Mouse (Mus musculus) neural tube, embryonic 14.5 days (tissue): ENCODE data around the gene Gm20388. TPM values are rescaled to one million over a fixed set of nuclear protein-coding genes. Genes with fewer than 3 reads are reported as not detected.
A peak's percentile ranks its signal among the peaks of the same experiment; 100 is the strongest.

ENCODE experiments used
- ATAC-seq: fragments of 200-750 bp; cut with Nextera tagmentation; 2 replicates; pipeline ENCODE4 v1.8.0; 2017; ENCODE audit warnings: low read depth, mild to moderate bottlenecking, moderate TSS enrichment, moderate library complexity
- H3K27ac ChIP-seq: fragments of 300-500 bp; sonication (generic); 2 replicates; pipeline ENCODE4 v1.5.1; 2014; ENCODE audit warnings: low read depth, mild to moderate bottlenecking, control low read depth, low read length, moderate library complexity, mixed read lengths
- H3K27me3 ChIP-seq: fragments of 300-500 bp; sonication (generic); 2 replicates; pipeline ENCODE4 v1.6.1; 2014; ENCODE audit warnings: low read length; ENCODE audit not compliant: control insufficient read depth, insufficient read depth
- H3K36me3 ChIP-seq: fragments of 300-500 bp; sonication (generic); 2 replicates; pipeline ENCODE4 v1.6.1; 2014; ENCODE audit warnings: low read length, mixed read lengths; ENCODE audit not compliant: control insufficient read depth, insufficient read depth
- H3K4me1 ChIP-seq: fragments of 300-500 bp; sonication (generic); 2 replicates; pipeline ENCODE4 v1.6.1; 2014; ENCODE audit warnings: low read length; ENCODE audit not compliant: control insufficient read depth, insufficient read depth
- H3K4me2 ChIP-seq: fragments of 300-500 bp; sonication (generic); 2 replicates; pipeline ENCODE4 v1.6.1; 2014; ENCODE audit warnings: mild to moderate bottlenecking, low read depth, low read length, control low read depth
- H3K4me3 ChIP-seq: fragments of 300-500 bp; sonication (generic); 2 replicates; pipeline ENCODE4 v1.5.1; 2014; ENCODE audit warnings: low read depth, low read length, control low read depth, mixed read lengths
- H3K9ac ChIP-seq: fragments of 300-500 bp; sonication (generic); replicated peaks from 2 replicates; pipeline ENCODE4 v1.6.1; 2014; ENCODE audit warnings: low read depth, mild to moderate bottlenecking, control low read depth, low read length, mixed read lengths
- H3K9me3 ChIP-seq: fragments of 300-500 bp; sonication (generic); 2 replicates; pipeline ENCODE4 v1.6.1; 2016; ENCODE audit warnings: low read length; ENCODE audit not compliant: control insufficient read depth
- WGBS: fragments of 180-500 bp; shearing (Covaris S2); extraction: QIAGEN DNeasy Blood & Tissue Kit; methylation state at CpG from one replicate; pipeline ENCODE4 v1.1.7; 2014; 5-methylcytosine and 5-hydroxymethylcytosine counted together
- polyA plus RNA-seq: library from polyadenylated mRNA; unstranded; fragments of >200 nt; fragmentation: Nextera tagmentation; extraction: Ambion mirVana; gene quantifications from 2 replicates; pipeline ENCODE4 v1.2.1, GENCODE M21; 2014

Gene Gm20388
- polyA plus RNA-seq, 1 experiment from 2014 or later, result 10.3 TPM

DNA sequence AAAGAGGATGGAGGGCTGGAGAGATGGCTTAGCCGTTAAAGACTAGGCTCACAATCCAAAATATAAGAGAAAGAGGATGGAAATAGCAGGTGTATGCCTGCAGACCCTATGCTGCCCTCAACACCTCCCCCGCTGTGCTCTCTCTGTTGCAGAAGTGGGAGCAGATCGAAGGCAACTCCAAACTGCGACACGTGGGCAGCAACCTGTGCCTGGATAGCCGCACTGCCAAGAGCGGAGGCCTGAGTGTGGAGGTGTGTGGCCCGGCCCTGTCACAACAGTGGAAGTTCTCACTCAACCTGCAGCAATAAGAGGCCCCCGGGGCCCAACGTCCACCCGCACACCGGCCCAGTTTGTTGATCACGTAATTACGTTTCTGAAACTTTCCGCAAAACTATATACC is 4432.5 kb downstream of the Gm20388 start:
- Histone ChIP-seq H3K4me2 (no peak overlapping the region), H3K9ac (no peak overlapping the region), H3K9me3 (no peaks in the 10 kb centered on the region), H3K4me3 (no peak overlapping the region), H3K27ac (no peak overlapping the region), H3K4me1 (peaks cover 7% of the 10 kb centered on the region; the same call in 1 of the 2 replicates), H3K36me3 (peaks cover 50% of the 10 kb centered on the region), H3K27me3 (no peaks in the 10 kb centered on the region)
- 94% methylated on average over 15 of the region's 15 CpGs for WGBS
- ATAC-seq, result no peak

DNA sequence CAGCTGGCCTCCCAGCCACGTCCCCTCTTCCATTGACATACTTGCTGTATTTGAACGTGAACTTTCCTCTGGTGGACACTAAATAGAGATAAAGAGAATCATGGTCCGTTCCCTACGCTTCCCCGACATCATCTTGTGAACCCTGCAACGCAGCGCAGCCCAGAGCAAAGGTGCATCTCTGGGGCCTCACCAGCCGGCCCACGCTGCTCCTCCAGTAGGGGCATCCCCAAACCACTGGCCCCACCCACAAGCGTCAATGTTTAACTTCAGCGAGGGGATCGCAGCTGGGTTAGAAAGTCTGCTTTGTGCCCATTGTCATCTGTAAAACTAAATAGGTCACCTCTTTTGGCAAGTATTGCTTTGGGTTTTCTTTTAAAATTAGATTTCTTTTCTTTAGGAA is 4433.4 kb downstream of the Gm20388 start:
- ATAC-seq, result no peak
- 86% methylated on average over 12 of the region's 12 CpGs for WGBS
- no peaks in the 10 kb centered on the region for H3K9me3 ChIP-seq
- H3K9ac ChIP-seq, result no peak overlapping the region
- H3K27ac ChIP-seq, result no peak overlapping the region
- H3K27me3 ChIP-seq, result no peaks in the 10 kb centered on the region
- peaks cover 7% of the 10 kb centered on the region; the same call in 1 of the 2 replicates for H3K4me1 ChIP-seq
- no peak overlapping the region for H3K4me3 ChIP-seq
- H3K36me3 ChIP-seq, result peaks cover 41% of the 10 kb centered on the region
- H3K4me2 ChIP-seq, result no peak overlapping the region

DNA sequence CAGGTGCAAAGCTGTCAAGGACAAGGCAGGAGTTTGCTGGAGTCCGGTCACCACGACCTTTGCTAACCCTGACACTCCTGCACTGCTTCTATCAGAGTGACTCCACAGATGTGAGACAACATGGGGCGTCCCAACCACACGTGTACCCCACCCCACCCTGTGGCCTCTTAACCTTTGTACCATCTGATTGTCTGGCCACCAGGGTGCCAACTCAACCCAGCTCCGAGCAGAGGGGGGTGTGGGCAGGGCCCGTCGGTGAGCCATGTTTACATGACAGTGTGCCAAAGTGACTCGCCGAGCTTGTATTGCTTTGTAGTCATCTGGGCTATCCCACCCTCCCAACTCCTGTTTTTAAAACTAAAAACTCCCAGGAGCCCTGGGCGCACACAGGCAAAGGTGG is 4434.5 kb downstream of the Gm20388 start:
- Histone ChIP-seq H3K4me1 (peaks cover 2% of the 10 kb centered on the region; the same call in 1 of the 2 replicates), H3K4me3 (no peak overlapping the region), H3K27ac (no peak overlapping the region), H3K4me2 (no peak overlapping the region), H3K9me3 (no peaks in the 10 kb centered on the region), H3K27me3 (no peaks in the 10 kb centered on the region), H3K9ac (no peak overlapping the region), H3K36me3 (peaks cover 38% of the 10 kb centered on the region)
- WGBS, result 81% methylated on average over 10 of the region's 10 CpGs
- no peak for ATAC-seq

DNA sequence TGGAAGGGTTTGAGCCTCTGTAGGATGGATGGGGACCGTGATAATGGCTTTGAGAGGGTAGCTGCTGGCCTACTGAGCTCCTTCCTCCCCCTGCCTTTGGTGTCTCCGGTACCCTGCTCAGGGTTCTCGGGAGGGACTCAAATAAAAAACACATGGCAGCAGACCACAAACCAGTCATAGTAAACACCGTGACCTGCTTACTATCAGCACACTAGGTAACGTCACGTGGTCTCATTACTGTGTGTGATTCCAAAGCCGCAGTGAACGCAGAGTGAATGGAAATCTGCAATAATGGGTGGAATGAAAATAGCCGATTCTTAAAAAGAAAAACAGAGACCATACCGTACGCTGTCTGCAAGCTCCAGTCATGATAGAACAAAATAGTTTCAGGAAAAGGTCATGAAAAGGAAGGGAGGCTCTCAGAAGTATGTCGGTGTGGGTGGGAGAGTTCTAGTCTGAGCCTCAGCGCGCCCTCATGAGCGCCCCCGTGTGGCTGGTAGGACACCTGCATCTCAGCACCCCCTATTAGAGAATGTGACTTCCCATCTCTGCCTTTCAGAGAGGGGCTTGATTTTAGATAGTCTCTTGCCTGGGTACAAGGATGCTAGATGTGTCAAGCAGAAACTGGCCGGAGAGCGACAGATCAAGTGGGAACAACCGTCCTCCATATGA is 4436.3 kb downstream of the Gm20388 start:
- 49% methylated on average over 19 of the region's 19 CpGs for WGBS
- peak; percentile 64; the same call in 1 of the 2 replicates for ATAC-seq

DNA sequence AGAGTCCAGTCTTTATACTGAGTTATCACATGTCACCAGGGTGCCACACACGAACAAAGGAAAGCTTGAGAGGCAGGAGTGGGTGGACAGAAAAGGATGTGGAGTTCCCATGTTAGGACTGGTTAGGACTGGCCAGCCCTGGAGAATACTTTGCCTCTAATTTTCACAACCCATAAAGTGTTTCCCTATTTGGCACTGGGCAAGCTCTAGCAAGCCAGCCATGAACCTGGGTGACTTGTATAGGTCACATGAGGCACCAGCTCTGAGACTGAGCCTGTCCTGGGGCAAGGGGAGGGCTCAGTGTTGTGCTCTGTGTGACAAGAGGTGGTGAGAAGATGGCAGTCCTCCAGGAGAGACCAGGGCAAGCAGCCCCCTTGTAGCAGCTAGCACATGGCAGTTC is 4437.4 kb downstream of the Gm20388 start:
- 48% methylated on average over 1 of the region's 1 CpGs for WGBS
- Histone ChIP-seq H3K27ac (no peak overlapping the region), H3K4me2 (no peak overlapping the region), H3K4me3 (no peak overlapping the region), H3K27me3 (no peaks in the 10 kb centered on the region), H3K9me3 (no peaks in the 10 kb centered on the region), H3K36me3 (peaks cover 19% of the 10 kb centered on the region; the same call in 1 of the 2 replicates), H3K9ac (no peak overlapping the region), H3K4me1 (no peaks in the 10 kb centered on the region)
- ATAC-seq, result no peak

More for the DNA sequence above, 4436.3 kb downstream of the Gm20388 start:
- Histone ChIP-seq H3K36me3 (peaks cover 23% of the 10 kb centered on the region; the same call in 1 of the 2 replicates), H3K4me3 (no peak overlapping the region), H3K9ac (no peak overlapping the region), H3K27me3 (no peaks in the 10 kb centered on the region), H3K4me2 (no peak overlapping the region), H3K4me1 (no peaks in the 10 kb centered on the region), H3K9me3 (no peaks in the 10 kb centered on the region), H3K27ac (no peak overlapping the region)

DNA sequence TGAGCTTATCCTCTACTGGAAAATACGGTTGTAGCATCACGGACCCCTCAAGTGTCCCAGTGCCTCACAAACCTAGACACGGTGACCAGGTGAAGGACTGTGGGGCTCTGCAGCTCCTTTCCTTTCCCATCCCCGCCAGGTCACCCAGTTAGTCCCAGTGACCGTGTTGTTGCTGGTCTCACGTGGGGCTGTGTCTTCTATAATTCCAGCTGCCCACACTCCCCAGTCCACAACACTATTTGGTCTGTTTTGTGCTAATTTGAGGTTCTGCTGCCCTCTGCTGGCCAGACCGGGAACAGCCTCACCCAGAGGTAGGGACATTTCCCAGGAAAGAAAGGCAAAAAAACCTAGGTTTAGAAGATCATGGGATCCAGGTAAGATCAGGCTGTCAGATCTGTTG is 4439.0 kb downstream of the Gm20388 start:
- peak; percentile 61; the same call in 1 of the 2 replicates for ATAC-seq
- Histone ChIP-seq H3K4me1 (no peaks in the 10 kb centered on the region), H3K36me3 (0 out of 2 replicates have a peak, but pooled peaks cover 3% of the 10 kb centered on the region), H3K9me3 (no peaks in the 10 kb centered on the region), H3K27me3 (no peaks in the 10 kb centered on the region), H3K9ac (no peak overlapping the region), H3K4me3 (no peak overlapping the region), H3K27ac (no peak overlapping the region), H3K4me2 (no peak overlapping the region)
- 42% methylated on average over 7 of the region's 7 CpGs for WGBS

DNA sequence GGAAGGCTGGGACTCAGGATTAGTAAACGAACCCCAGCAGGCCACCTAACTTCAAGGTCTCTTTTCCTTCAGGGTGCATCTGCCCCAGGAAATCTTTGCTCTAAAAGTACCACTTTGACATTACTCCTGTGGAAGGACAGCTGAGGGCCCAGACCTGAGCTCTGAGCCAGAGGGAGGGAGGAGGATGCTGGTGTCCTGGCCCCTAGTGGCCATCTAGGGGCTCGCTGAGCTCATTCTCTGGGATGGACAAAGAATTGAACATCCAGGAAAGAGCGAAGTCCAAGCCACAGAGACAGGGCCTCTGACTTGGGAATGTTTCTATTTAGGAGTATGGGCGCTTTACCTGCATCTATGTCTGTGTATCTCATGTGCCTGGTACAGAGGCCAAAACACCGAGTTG is 4441.0 kb downstream of the Gm20388 start:
- H3K27me3 ChIP-seq, result no peaks in the 10 kb centered on the region
- WGBS, result 64% methylated on average over 5 of the region's 5 CpGs
- ATAC-seq, result no peak
- no peaks in the 10 kb centered on the region for H3K36me3 ChIP-seq
- no peak overlapping the region for H3K9ac ChIP-seq
- no peaks in the 10 kb centered on the region for H3K9me3 ChIP-seq
- no peak overlapping the region for H3K27ac ChIP-seq
- H3K4me1 ChIP-seq, result no peaks in the 10 kb centered on the region
- H3K4me3 ChIP-seq, result no peak overlapping the region
- no peak overlapping the region for H3K4me2 ChIP-seq

DNA sequence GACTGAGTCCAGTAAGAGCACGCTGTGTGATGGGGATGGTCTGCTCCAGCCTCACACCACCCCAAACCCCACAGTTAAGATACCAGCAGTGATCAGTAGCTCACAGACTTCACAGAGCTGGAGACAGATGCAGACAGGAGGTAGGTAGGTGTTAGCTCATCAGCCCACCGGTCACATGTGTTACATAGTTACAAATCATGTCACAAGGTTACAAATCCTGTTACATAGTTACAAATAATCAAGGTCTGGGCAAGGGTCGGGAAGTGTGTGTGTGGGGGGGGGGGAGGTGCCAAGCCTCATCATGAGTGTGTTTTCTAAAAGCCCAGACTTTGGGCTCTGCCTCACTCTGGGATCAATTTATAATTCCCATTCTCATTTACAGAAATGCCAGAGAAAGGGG is 4450.3 kb downstream of the Gm20388 start:
- no peaks in the 10 kb centered on the region for H3K4me1 ChIP-seq
- no peak overlapping the region for H3K4me2 ChIP-seq
- no peaks in the 10 kb centered on the region for H3K36me3 ChIP-seq
- no peak overlapping the region for H3K4me3 ChIP-seq
- no peak overlapping the region for H3K27ac ChIP-seq
- no peak for ATAC-seq
- H3K9me3 ChIP-seq, result no peaks in the 10 kb centered on the region
- H3K9ac ChIP-seq, result no peak overlapping the region
- H3K27me3 ChIP-seq, result no peaks in the 10 kb centered on the region
- WGBS, result 85% methylated on average over 3 of the region's 3 CpGs

DNA sequence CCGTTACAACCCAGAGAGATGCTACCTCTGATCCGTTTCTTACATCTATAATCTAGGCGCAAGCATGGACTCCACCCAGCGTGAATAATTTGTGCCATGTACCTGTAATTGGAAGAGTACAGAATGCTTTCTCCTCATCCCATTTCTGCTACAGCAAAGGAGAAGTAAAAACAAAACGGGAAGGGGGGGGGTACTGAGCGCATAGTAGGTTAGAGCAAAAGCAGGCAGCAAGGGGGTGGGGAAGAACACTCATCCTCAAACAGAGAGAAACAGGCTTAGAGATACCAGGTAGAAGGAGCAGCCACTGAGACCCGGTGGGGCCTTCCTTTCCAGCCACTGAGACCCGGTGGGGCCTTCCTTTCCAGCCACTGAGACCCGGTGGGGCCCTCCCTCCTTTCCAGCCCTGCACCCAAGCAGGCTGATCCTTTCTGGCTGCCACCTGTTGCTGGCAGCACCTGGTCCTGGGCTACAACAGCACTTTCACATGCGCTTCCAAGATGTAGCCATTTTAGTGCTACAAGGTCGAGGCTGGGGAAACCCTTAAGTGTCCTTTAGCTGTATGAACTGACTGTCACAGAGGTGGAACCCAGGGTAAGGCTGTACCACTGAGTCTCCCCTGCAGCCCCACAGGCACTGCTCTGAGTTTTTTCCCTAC is 4451.3 kb downstream of the Gm20388 start:
- Histone ChIP-seq H3K4me1 (no peaks in the 10 kb centered on the region), H3K4me2 (no peak overlapping the region), H3K36me3 (no peaks in the 10 kb centered on the region), H3K9me3 (no peaks in the 10 kb centered on the region), H3K27ac (no peak overlapping the region), H3K9ac (no peak overlapping the region), H3K4me3 (no peak overlapping the region), H3K27me3 (no peaks in the 10 kb centered on the region)
- no peak for ATAC-seq
- WGBS, result 76% methylated on average over 11 of the region's 11 CpGs
